Mouse (Mus musculus) testis, postnatal 14 days (tissue): ENCODE measurements around the gene Tcte2.

Source experiments
- DNase-seq: peaks from one replicate; pipeline ENCODE4 v3.0.0; 2021; ENCODE audit warnings: low spot score

Tcte2 gene

DNA sequence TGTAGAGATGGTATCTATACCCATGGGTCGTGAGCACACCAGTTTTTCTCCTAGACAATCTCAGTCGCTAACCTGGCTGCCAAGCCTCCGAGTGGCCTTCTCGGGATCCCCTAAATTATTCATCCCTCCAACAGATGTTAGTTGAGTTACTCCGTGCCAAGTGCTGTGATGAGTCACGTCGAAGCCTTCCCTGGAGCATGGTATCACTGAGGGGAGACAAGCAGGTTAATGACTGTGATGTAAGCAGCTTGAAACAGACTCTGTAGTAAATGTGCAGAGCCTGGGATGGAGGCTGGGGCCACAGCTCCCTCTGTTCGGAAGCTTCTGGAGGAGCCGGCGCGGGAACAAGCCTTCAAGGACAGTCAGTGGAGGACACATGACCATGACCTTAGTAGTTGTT is 44.2 kb downstream of the Tcte2 start:
- no peak for DNase-seq

DNA sequence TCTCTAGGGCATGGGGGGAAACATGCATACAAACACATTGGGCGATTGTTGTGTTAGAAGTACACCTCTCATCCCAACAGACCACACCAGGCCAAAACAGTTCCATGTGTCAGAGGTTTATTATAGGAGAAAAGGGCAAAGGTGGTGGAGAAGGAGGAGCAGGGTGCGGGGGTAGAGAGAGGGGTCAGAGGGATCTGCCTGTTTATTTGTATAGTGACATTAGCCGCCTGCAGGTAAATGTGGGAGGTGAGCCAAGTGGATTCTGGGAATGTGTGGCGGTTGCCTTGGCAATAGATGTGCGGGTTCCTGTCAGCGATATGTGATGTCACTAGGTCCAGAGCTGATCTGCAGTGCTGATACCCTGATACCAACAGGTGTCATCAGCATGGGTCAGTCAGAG is 45.3 kb downstream of the Tcte2 start:
- no peak for DNase-seq

DNA sequence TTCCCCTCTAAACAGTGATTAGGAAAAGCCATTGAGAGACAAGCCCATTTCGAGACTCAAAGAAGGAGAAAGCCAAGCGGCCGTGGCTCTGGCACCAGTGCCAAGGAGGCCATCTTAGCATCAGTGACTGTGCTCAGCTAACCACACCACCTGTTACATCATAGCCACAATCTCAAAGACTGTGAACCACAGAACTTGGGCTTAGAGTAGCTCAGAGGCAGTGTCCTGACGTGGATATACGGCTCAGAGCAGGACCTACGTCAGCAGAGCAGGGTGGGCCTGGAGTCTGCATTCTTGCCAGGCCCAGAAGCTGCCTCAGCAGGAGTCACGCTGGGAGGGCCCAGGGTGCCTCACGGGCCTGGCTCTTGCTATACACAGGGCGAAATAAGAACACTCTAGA is 46.1 kb downstream of the Tcte2 start:
- DNase-seq: no peak

- DNase-seq: no peak
Measured at GRCm38 (mm10) chr17:13714654-13715053, 47.0 kb downstream of the Tcte2 start.

DNA sequence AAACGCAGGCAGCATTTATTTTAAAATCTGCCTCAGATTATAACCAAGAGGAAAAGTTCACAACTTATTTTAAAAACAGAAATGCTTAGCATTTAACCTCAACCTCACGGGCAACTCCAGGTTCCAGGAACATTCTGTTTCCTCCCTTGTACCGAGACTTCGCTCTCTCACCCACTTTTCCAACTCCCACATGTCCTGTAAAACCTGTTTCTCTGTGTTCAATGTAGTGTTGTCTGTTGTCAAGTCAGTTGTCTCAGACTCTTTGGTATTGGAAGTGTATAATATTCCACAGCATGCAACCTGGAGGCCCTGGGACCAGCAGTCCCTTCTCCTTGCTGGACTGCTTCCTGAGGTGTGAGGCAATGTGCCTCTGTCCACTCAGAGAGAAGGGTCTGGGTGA is 47.5 kb downstream of the Tcte2 start:
- DNase-seq: no peak

DNA sequence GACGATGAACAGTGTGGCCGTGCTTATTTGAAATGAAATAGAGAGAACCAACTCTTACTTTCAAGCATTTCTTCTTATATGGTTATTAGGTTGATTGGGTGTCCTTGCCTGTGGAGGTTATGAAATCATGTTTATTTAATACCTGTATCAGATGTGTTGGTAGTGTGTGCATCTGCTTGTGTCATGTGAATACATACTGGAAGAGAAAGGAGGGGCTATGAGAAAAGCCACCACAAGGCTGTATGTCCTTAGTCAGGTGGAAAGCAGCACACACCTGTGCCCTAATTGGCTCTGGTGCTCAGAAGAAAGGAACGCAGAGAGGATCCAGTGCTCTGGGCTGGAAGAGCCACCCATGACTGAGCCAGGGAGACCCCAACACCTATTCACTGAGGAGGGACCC is 49.1 kb downstream of the Tcte2 start:
- DNase-seq: no peak

- no peak for DNase-seq
Measured at GRCm38 (mm10) chr17:13712116-13712515, 49.5 kb downstream of the Tcte2 start.

DNA sequence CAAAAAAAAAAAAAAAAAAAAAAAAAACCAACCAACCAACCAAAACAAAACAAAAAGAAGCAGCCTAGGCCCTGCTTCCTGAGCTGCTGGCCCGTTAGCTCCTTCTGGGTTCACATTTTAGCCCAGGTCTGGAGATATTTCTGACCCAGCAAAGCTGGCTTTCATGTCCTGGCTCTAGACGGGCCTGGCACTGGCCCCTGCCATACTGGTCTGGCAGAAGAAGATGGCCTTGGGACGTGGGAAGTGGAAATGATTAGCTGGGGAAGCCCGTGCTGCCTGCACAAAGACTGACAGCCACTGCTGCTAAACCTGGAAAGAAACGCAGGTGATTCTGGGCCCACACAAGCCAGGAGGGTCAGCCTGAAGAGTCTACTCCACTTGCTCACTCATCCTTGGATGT is 50.5 kb downstream of the Tcte2 start:
- no peak for DNase-seq

- no peak for DNase-seq
Measured at GRCm38 (mm10) chr17:13705481-13705921, 56.1 kb downstream of the Tcte2 start.

DNA sequence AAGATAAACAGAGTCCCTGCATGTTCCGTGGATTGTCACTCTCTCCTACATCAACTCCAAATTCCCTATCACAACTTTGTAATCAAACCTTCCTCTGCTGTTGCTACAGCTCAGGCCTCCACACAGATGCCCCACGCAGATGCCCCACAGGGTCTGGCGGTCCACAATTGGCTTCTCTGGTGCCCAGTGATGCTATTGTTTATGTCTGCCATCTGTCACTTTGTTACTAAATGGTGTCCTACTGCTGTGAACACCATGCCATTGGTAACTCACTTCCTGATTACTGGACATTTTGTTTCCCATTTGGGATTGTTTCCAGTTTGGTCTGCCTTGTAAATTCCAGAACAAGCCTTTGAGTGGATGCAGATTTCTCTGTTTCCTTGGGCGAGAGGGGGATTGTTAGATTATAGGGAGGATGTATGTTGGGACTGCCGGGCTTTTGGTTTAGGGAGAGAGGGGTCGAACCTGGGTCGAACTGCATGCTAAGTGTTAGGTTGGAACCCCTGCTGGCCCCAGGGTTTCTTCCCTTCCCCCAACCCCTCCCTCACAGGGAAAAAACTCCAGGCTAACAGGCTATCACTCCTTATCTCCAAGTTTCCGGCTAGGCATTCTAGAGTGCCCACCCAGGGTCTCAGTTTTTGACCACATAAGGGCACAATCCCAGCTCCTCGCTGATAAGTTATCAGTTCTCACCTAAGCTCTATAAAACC is 57.9 kb downstream of the Tcte2 start:
- peak; percentile 58 for DNase-seq

GRCm38 (mm10) chr17:13700131-13701016 is 61.3 kb downstream of the Tcte2 start:
- DNase-seq: no peak

DNA sequence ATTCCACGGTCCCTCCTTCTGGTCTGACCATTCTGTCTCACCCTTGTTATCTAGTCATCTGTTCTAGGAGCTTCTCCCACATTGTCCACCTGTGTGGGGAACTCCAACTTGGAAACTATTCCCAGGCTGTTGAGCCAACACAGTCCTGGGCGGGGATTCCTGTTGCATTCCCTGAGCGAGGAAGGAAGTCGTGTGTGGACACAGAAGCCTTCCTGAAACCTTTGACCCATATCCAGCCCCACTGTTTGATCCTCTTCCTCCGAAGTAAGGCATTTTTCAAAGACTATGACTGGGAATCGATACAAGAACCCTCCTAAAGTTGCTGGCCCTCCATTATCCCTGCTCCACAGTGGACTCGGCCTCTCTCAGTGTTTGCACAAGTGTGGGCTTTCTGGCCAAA is 61.9 kb downstream of the Tcte2 start:
- DNase-seq: no peak

DNA sequence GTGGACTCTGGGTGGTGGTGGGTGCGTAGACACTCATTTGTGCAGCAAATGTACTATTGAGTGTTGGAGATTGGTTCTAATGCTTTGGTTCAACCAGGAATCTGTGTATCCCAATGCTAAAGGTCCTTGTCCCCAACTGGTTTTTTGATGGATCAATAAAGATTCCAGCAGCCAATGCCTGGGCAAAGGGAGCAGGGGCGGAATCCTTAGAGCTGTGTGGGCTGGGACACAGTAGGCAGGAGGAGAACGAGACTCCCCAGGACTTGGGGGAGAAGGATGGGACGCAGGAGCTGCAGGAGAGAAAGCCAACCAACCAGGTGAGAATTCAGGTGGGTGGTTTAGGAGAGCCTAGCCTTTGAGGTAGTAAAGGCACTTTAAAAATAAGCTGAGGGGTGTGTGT is 63.4 kb downstream of the Tcte2 start:
- DNase-seq: no peak

DNA sequence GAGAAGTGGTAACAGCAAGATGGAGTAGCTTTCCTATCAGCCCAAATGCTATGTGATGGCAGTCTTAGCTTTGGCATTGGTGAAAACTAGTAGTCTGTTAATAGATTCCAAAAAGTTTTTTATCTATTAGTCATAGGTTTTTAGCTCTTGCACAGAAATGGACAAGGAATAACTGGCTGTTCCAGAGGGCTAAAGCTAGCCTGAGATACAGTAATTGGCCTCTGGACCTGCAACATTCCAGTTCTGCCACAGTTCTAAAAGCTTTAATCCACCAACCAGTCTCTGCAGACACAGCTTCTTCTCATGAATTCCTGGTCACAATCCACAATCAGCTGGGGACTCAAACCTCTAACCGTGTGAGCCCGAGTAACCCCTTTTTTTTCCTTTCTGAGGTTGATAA is 64.0 kb downstream of the Tcte2 start:
- no peak for DNase-seq

GRCm38 (mm10) chr17:13695881-13696280 is 65.7 kb downstream of the Tcte2 start:
- DNase-seq: no peak

- DNase-seq: no peak
Measured at GRCm38 (mm10) chr17:13695211-13695610, 66.4 kb downstream of the Tcte2 start.

GRCm38 (mm10) chr17:13694181-13694580 is 67.4 kb downstream of the Tcte2 start:
- DNase-seq: no peak

DNA sequence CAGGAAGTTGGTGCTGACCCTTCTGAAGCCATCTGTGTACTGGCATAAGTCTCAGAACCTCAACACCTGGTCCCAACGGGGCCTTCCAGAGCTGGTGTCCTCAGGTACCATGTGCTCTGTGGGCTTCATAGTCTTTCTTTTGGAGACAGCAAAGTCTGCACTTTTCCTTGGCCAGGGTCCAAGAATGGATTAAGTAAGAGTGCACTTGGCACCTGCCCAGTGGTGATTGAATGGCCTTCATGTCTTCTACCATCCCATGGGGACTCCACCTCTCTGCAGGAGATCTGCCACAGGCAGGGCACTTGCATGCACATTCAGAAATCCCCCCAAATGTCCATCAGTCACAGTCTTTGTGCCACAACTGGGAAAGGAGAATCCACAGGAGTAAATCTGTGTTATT is 74.0 kb downstream of the Tcte2 start:
- DNase-seq: no peak

GRCm38 (mm10) chr17:13687086-13687485 is 74.5 kb downstream of the Tcte2 start:
- no peak for DNase-seq

DNA sequence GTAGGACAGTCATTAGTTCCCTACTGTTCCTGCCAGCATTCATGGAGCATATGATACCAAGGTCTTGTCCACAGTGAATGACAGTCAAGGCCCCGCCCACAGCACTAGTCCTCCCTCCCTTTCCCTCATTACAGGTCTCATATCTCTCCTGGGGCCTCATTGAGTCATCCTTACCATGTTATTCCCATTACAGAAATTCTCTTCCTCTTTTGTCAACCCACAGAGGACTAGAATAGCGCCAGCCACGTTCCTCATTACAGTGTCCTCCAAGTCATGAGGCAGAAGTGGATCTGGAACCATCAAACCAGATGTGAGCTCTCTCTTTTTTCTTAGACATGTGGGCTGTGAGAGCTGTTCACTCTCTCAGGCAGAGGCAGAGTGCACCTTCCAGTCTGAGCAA is 76.0 kb downstream of the Tcte2 start:
- DNase-seq: no peak

DNA sequence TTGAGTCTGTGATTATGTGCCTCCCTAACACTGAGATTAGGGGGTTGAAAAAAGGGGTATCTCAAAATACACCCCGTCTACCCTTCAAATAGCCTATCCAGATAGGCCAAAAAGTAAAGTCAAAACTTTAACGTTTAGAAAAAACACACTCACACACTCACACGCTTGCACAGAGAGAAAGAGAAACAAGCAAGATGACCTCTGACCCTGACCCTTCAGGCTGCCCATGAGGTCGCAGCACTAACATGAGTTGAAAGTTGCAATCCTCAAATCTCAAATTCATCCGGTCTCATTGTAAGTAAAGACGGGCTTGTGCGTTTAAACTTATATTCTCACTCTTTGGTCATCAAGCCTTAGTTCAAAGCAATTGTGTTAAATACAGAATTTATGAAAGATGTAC is 77.4 kb downstream of the Tcte2 start:
- no peak for DNase-seq

GRCm38 (mm10) chr17:13683411-13684174 is 78.0 kb downstream of the Tcte2 start:
- peak; percentile 60 for DNase-seq

DNA sequence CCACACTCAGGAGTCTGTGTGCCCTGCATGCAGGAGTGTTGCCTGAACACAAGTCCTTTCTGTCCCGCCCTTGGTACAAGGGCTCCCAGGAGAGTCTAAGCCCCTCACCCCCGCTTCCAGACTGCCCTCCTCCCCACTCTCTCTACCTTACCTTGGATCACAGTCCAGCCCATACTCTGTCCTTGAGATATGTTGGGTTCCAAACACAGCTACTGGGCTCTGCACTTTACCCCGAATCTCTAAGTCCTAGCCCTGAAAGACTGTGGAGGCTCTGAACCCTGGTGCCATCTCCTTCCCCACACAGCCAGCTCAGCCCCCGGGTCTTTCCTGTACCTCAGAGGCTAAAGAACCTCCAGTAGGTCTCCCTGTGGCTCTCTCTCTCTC is 78.6 kb downstream of the Tcte2 start:
- DNase-seq: no peak
